Mouse (Mus musculus) MEL (cell line): Measurements from ENCODE around the gene Gm12248. TPM values are rescaled to one million over a fixed set of nuclear protein-coding genes. Genes with fewer than 3 reads are reported as not detected.

Experiments used
- DNase-seq: peaks from one replicate; pipeline ENCODE4 v3.0.0; 2011; ENCODE audit warnings: low read depth, low spot score
- H3K27ac ChIP-seq: 2 replicates; pipeline ENCODE4 v1.5.1; 2012; ENCODE audit warnings: low read depth, mild to moderate bottlenecking, control low read depth, low read length, moderate library complexity; ENCODE audit not compliant: control insufficient read depth
- H3K27me3 ChIP-seq, 2 experiments: fragments of 150-350 bp in 1 of 2; sonication (generic) in 1 of 2; 2 replicates each; pipeline ENCODE4 v1.6.1; 2012; ENCODE audit warnings: low read length in 2 of 2, mild to moderate bottlenecking in 2 of 2, improper control_type of control experiment in 1 of 2, moderate library complexity in 1 of 2; ENCODE audit not compliant: insufficient read depth in 2 of 2, control insufficient read depth in 1 of 2
- H3K36me3 ChIP-seq, 2 experiments: 2 replicates each; pipeline ENCODE4 v1.6.1; 2012 to 2014; ENCODE audit warnings: low read length in 2 of 2, improper control_type of control experiment in 1 of 2, inconsistent platforms in 1 of 2, mild to moderate bottlenecking in 1 of 2; ENCODE audit not compliant: insufficient read depth in 2 of 2, control insufficient read depth in 1 of 2
- H3K4me1 ChIP-seq, 2 experiments: fragments of 150-350 bp in 1 of 2; sonication (generic) in 1 of 2; 2 replicates each; pipeline ENCODE4 v1.6.1; 2012; ENCODE audit warnings: low read length in 2 of 2, improper control_type of control experiment in 1 of 2, mild to moderate bottlenecking in 1 of 2; ENCODE audit not compliant: insufficient read depth in 2 of 2, control insufficient read depth in 1 of 2
- H3K4me3 ChIP-seq, 2 experiments: fragments of 150-350 bp in 1 of 2; sonication (generic) in 1 of 2; 2 replicates each; pipeline ENCODE4 v1.5.1; 2012; ENCODE audit warnings: low read depth in 2 of 2, low read length in 2 of 2, mild to moderate bottlenecking in 2 of 2, moderate library complexity in 2 of 2, control low read depth in 1 of 2, improper control_type of control experiment in 1 of 2; ENCODE audit not compliant: control insufficient read depth in 1 of 2, insufficient read depth in 1 of 2
- H3K79me2 ChIP-seq: 2 replicates; pipeline ENCODE4 v1.6.1; 2012; ENCODE audit warnings: mild to moderate bottlenecking, low read length, moderate library complexity; ENCODE audit not compliant: control insufficient read depth, poor library complexity, insufficient read depth
- H3K9ac ChIP-seq: 2 replicates; pipeline ENCODE4 v1.6.1; 2012; ENCODE audit warnings: low read depth, mild to moderate bottlenecking, control low read depth, low read length, moderate library complexity; ENCODE audit not compliant: control insufficient read depth, poor library complexity, severe bottlenecking
- H3K9me3 ChIP-seq: fragments of 150-350 bp; sonication (generic); replicated peaks from 2 replicates; pipeline ENCODE4 v1.6.1; 2012; ENCODE audit warnings: mild to moderate bottlenecking, low read length, improper control_type of control experiment, moderate library complexity; ENCODE audit not compliant: insufficient read depth
- BHLHE40 ChIP-seq: IDR thresholded peaks from 2 replicates; pipeline ENCODE4 v1.6.1; 2012; ENCODE audit warnings: low read depth, mild to moderate bottlenecking, inconsistent platforms, low read length, improper control_type of control experiment, borderline replicate concordance
- CHD1 ChIP-seq: IDR thresholded peaks from 2 replicates; pipeline ENCODE4 v1.6.1; 2012; ENCODE audit warnings: low read depth, mild to moderate bottlenecking, inconsistent platforms, low read length, improper control_type of control experiment
- ELF1 ChIP-seq: IDR thresholded peaks from 2 replicates; pipeline ENCODE4 v1.6.1; 2014; ENCODE audit warnings: low read depth, mild to moderate bottlenecking, inconsistent platforms, low read length, improper control_type of control experiment, moderate library complexity
- ETS1 ChIP-seq: IDR thresholded peaks from 2 replicates; pipeline ENCODE4 v1.6.1; 2012; ENCODE audit warnings: low read depth, mild to moderate bottlenecking, inconsistent platforms, low read length, improper control_type of control experiment, moderate library complexity
- GATA1 ChIP-seq: IDR thresholded peaks from 2 replicates; pipeline ENCODE4 v1.6.1; 2011; ENCODE audit warnings: low read depth, low read length, improper control_type of control experiment
- HCFC1 ChIP-seq: IDR thresholded peaks from 2 replicates; pipeline ENCODE4 v1.6.1; 2012; ENCODE audit warnings: low read depth, mild to moderate bottlenecking, inconsistent platforms, low read length, improper control_type of control experiment, moderate library complexity
- MAX ChIP-seq: IDR thresholded peaks from 2 replicates; pipeline ENCODE4 v1.6.1; 2011; ENCODE audit warnings: low read length, improper control_type of control experiment
- MXI1 ChIP-seq: IDR thresholded peaks from 2 replicates; pipeline ENCODE4 v1.6.1; 2011; ENCODE audit warnings: mild to moderate bottlenecking, low read depth, low read length, improper control_type of control experiment
- MYB ChIP-seq: IDR thresholded peaks from 2 replicates; pipeline ENCODE4 v1.6.1; 2011; ENCODE audit warnings: mild to moderate bottlenecking, low read depth, low read length, improper control_type of control experiment
- MYC ChIP-seq: IDR thresholded peaks from 2 replicates; pipeline ENCODE4 v1.6.1; 2011; ENCODE audit warnings: low read depth, mild to moderate bottlenecking, low read length, improper control_type of control experiment, moderate library complexity
- NRF1 ChIP-seq: IDR thresholded peaks from 2 replicates; pipeline ENCODE4 v1.6.1; 2014; ENCODE audit warnings: low read depth, mild to moderate bottlenecking, inconsistent platforms, low read length, improper control_type of control experiment, moderate library complexity; ENCODE audit not compliant: poor library complexity, insufficient read depth, severe bottlenecking
- POLR2A ChIP-seq, 2 experiments: IDR thresholded peaks; 2 replicates each; pipeline ENCODE4 v1.6.1; 2011 to 2012; ENCODE audit warnings: low read length in 2 of 2, mild to moderate bottlenecking in 2 of 2, control low read depth in 1 of 2, improper control_type of control experiment in 1 of 2, low read depth in 1 of 2, moderate library complexity in 1 of 2; ENCODE audit not compliant: control insufficient read depth in 1 of 2, insufficient read depth in 1 of 2, poor library complexity in 1 of 2
- RAD21 ChIP-seq: IDR thresholded peaks from 2 replicates; pipeline ENCODE4 v1.6.1; 2011; ENCODE audit warnings: mild to moderate bottlenecking, low read depth, low read length, improper control_type of control experiment
- TCF12 ChIP-seq: IDR thresholded peaks from 2 replicates; pipeline ENCODE4 v1.6.1; 2014; ENCODE audit warnings: low read depth, mild to moderate bottlenecking, inconsistent platforms, low read length, improper control_type of control experiment, moderate library complexity
- UBTF ChIP-seq: IDR thresholded peaks from 2 replicates; pipeline ENCODE4 v1.6.1; 2012; ENCODE audit warnings: low read depth, mild to moderate bottlenecking, inconsistent platforms, low read length, improper control_type of control experiment, moderate library complexity, borderline replicate concordance; ENCODE audit not compliant: insufficient read depth
- ZC3H11A ChIP-seq: IDR thresholded peaks from 2 replicates; pipeline ENCODE4 v1.6.1; 2012; ENCODE audit warnings: low read depth, mild to moderate bottlenecking, inconsistent platforms, low read length, improper control_type of control experiment
- ZNF384 ChIP-seq: IDR thresholded peaks from 2 replicates; pipeline ENCODE4 v1.6.1; 2012; ENCODE audit warnings: low read depth, mild to moderate bottlenecking, inconsistent platforms, low read length, improper control_type of control experiment
- polyA plus RNA-seq, 2 experiments: library from polyadenylated mRNA; stranded (reverse) in 1 of 2; unstranded in 1 of 2; fragments of >175 nt in 1 of 2; fragments of >200 nt in 1 of 2; gene quantifications; 2 replicates each; pipeline versions ENCODE4 v1.2.1 to v1.2.4; 2012; ENCODE audit warnings: low replicate concordance in 2 of 2, low read depth in 1 of 2; ENCODE audit not compliant: insufficient read length in 2 of 2, insufficient read depth in 1 of 2, missing spikeins in 1 of 2
- total RNA-seq: library from RNA; depleted of rRNA; stranded (reverse); fragments of 300-350 nt; gene quantifications from 2 replicates; pipeline ENCODE4 v1.2.3, GENCODE M21; 2012

Gm12248 gene
- total and polyA plus RNA-seq, 3 experiments, result 0.12 to 0.65 TPM; not detected in 1

GRCm38 (mm10) chr11:58127544-58127943, 34.6 kb upstream of the Gm12248 start (continued):
- no peak for TF ChIP-seq ELF1

- no peaks in the 10 kb centered on the region for H3K27me3 ChIP-seq
- H3K79me2 ChIP-seq, result no peaks in the 10 kb centered on the region
- H3K9ac ChIP-seq, result no peak overlapping the region
- DNase-seq, result no peak
- no peak for TF ChIP-seq MYB
- TF ChIP-seq MXI1, result no peak
- TF ChIP-seq MAX, result no peak
- no peak for TF ChIP-seq RAD21
- TF ChIP-seq BHLHE40, result no peak
- TF ChIP-seq MYC, result no peak
- no peak for TF ChIP-seq GATA1
- TF ChIP-seq HCFC1, result no peak
- no peak overlapping the region for H3K27ac ChIP-seq
- H3K36me3 ChIP-seq, result peaks cover 9 to 30% of the 10 kb centered on the region in 2 experiments
- H3K4me3 ChIP-seq, result no peak overlapping the region
- H3K4me1 ChIP-seq, result peaks cover 3 to 5% of the 10 kb centered on the region in 2 experiments; a peak in 3 of 4 replicates
- H3K9me3 ChIP-seq, result no peaks in the 10 kb centered on the region
These were observed 33.6 kb upstream of the Gm12248 start for GRCm38 (mm10) chr11:58126397-58127160.

GRCm38 (mm10) chr11:58125021-58125420, 32.1 kb upstream of the Gm12248 start:
- peaks cover 23 to 30% of the 10 kb centered on the region in 2 experiments for H3K36me3 ChIP-seq
- no peak overlapping the region for H3K27ac ChIP-seq
- no peaks in the 10 kb centered on the region for H3K79me2 ChIP-seq
- DNase-seq, result no peak
- H3K4me1 ChIP-seq, result peaks cover 14 to 16% of the 10 kb centered on the region in 2 experiments
- no peaks in the 10 kb centered on the region for H3K27me3 ChIP-seq
- no peak overlapping the region for H3K4me3 ChIP-seq
- TF ChIP-seq MAX (no peak), RAD21 (no peak), ZNF384 (no peak), UBTF (no peak), CHD1 (no peak), NRF1 (no peak), ELF1 (no peak), TCF12 (no peak), HCFC1 (no peak), ZC3H11A (no peak), POLR2A (IDR thresholded peaks at IDR 0.05; ENCODE audit: control insufficient read depth in 1 of 2, insufficient read depth in 1 of 2, low read depth in 1 of 2, low read length in 2 of 2, poor library complexity in 1 of 2) (no peak; a peak in 1 of 4 replicates), ETS1 (no peak)
- H3K9ac ChIP-seq, result no peak overlapping the region
- no peaks in the 10 kb centered on the region for H3K9me3 ChIP-seq
